Mouse (Mus musculus) brain, embryonic 14.5 days (tissue): ENCODE results near the gene Hnf1b.

ENCODE experiments used
- CTCF ChIP-seq: fragments of 200-500 bp; IDR thresholded peaks from 2 replicates; pipeline ENCODE4 v1.5.1; 2012; ENCODE audit warnings: inconsistent platforms, mild to moderate bottlenecking, moderate library complexity, borderline replicate concordance; ENCODE audit not compliant: insufficient read depth, insufficient read length; ENCODE audit errors: extremely low read depth
- POLR2A ChIP-seq: fragments of 200-500 bp; IDR thresholded peaks from 2 replicates; pipeline ENCODE4 v1.6.1; 2012; ENCODE audit warnings: mild to moderate bottlenecking, inconsistent platforms, borderline replicate concordance; ENCODE audit not compliant: poor library complexity, insufficient read depth, insufficient read length, severe bottlenecking; ENCODE audit errors: extremely low read depth

DNA sequence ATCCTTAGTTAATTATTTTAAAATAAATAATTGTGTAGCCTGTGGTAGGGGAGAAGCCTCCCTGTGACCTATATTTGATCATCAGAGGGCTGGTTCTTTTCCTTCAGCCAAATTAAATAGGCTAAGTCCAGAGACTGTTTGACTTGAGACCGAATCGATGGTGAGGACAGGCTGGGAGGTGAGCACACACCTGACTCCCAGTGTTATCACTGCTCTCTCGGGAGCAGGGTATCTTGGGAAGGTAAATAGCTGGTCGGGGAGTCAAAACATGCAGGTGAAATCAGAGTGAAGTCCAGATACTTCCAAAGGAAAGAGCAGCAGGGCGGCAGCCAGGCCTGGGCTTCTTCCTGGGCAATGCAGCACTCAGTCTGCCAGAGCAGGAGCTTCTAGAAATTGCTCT is 31.6 kb downstream of the Hnf1b start:
- TF ChIP-seq CTCF: no peak
- TF ChIP-seq POLR2A: no peak
